Mouse (Mus musculus) limb, embryonic 13.5 days (tissue): ENCODE measurements around the gene Hist1h2ae. TPM values are rescaled to one million over a fixed set of nuclear protein-coding genes. Genes with fewer than 3 reads are reported as not detected.

Source experiments
- microRNA-seq: library from miRNA; unstranded; fragments of <30 nt; microRNA quantifications from one replicate; pipeline ENCODE4, GENCODE M21; 2016
- polyA plus RNA-seq: library from polyadenylated mRNA; unstranded; fragments of >200 nt; fragmentation: Nextera tagmentation; extraction: Ambion mirVana; gene quantifications from 2 replicates; pipeline ENCODE4 v1.2.1, GENCODE M21; 2015

Gene Hist1h2ae
- polyA plus RNA-seq, 1 experiment from 2014 or later, result 115 TPM

Small RNA genes lying within 50 kb of the gene (microRNA-seq; reads per million reads assigned to microRNA genes)
- gene Gm44297 (not detected), gene Gm44359 (not detected), gene Gm44394 (not detected)

Other genes starting within 250 kb of the Hist1h2ae start
- gene Zfp322a, start 202.0 kb downstream of the Hist1h2ae start, polyA plus RNA-seq, result 65.0 and 70.3 TPM in 2 replicates
- 13.4 and 14.8 TPM in 2 replicates for gene Abt1, start 147.4 kb downstream of the Hist1h2ae start, polyA plus RNA-seq
- gene Btn1a1, start 105.3 kb downstream of the Hist1h2ae start, polyA plus RNA-seq, result 0.19 and 0.45 TPM in 2 replicates
- gene Btn2a2, start 82.4 kb downstream of the Hist1h2ae start, polyA plus RNA-seq, result 1.4 and 1.5 TPM in 2 replicates
- gene Hist1h4h, start 40.2 kb downstream of the Hist1h2ae start, polyA plus RNA-seq, result 4.1 and 8.4 TPM in 2 replicates
- 9.3 and 10.0 TPM in 2 replicates for gene Hist1h2af, start 37.3 kb downstream of the Hist1h2ae start, polyA plus RNA-seq
- gene Hist1h3g, start 35.8 kb downstream of the Hist1h2ae start, polyA plus RNA-seq, result 9.8 and 10.9 TPM in 2 replicates
- gene Hist1h2bh, start 27.8 kb downstream of the Hist1h2ae start, polyA plus RNA-seq, result 0.74 and 1.0 TPM in 2 replicates
- gene Hist1h3f, start 27.2 kb downstream of the Hist1h2ae start, polyA plus RNA-seq, result 1.5 and 1.7 TPM in 2 replicates
- 1.0 and 1.9 TPM in 2 replicates for gene Hist1h4f, start 19.6 kb downstream of the Hist1h2ae start, polyA plus RNA-seq
- 0.46 and 0.51 TPM in 2 replicates for gene Hist1h1d, start 18.0 kb downstream of the Hist1h2ae start, polyA plus RNA-seq
- gene Hist1h3e, start 8.9 kb downstream of the Hist1h2ae start, polyA plus RNA-seq, result 8.2 and 8.9 TPM in 2 replicates
- gene Hist1h2bg, start 176 bp upstream of the Hist1h2ae start, polyA plus RNA-seq, result 11.2 and 14.4 TPM in 2 replicates
- 9.1 and 16.5 TPM in 2 replicates for gene Hist1h2bf, start 3.0 kb upstream of the Hist1h2ae start, polyA plus RNA-seq
- gene Hist1h2ad, start 3.2 kb upstream of the Hist1h2ae start, polyA plus RNA-seq, result 1.0 and 3.0 TPM in 2 replicates
- 7.8 and 8.4 TPM in 2 replicates for gene Hist1h3d, start 4.5 kb upstream of the Hist1h2ae start, polyA plus RNA-seq
- gene Hist1h4d, start 10.4 kb upstream of the Hist1h2ae start, polyA plus RNA-seq, result 126 and 130 TPM in 2 replicates
- gene Hist1h2be, start 49.9 kb upstream of the Hist1h2ae start, polyA plus RNA-seq, result 2.0 and 2.5 TPM in 2 replicates
- 19.9 and 21.1 TPM in 2 replicates for gene Hist1h1e, start 51.3 kb upstream of the Hist1h2ae start, polyA plus RNA-seq
- gene Hist1h2ac, start 112.7 kb upstream of the Hist1h2ae start, polyA plus RNA-seq, result 1.00 and 1.3 TPM in 2 replicates
- 35.3 and 35.7 TPM in 2 replicates for gene Hist1h2bc, start 113.0 kb upstream of the Hist1h2ae start, polyA plus RNA-seq
- gene Hist1h1t, start 124.6 kb upstream of the Hist1h2ae start, polyA plus RNA-seq, result 0.36 and 0.43 TPM in 2 replicates
- 9.0 and 10.3 TPM in 2 replicates for gene Hist1h4c, start 127.2 kb upstream of the Hist1h2ae start, polyA plus RNA-seq
- gene Hfe, start 139.6 kb upstream of the Hist1h2ae start, polyA plus RNA-seq, result 5.2 and 5.5 TPM in 2 replicates
- gene Hist1h1c, start 167.6 kb upstream of the Hist1h2ae start, polyA plus RNA-seq, result 22.0 and 23.8 TPM in 2 replicates
- 17.7 and 20.6 TPM in 2 replicates for gene Hist1h3c, start 174.4 kb upstream of the Hist1h2ae start, polyA plus RNA-seq
- 2.2 and 3.1 TPM in 2 replicates for gene Hist1h2bb, start 175.5 kb upstream of the Hist1h2ae start, polyA plus RNA-seq
- 47.8 and 56.8 TPM in 2 replicates for gene Hist1h2ab, start 179.9 kb upstream of the Hist1h2ae start, polyA plus RNA-seq
- 14.7 and 16.3 TPM in 2 replicates for gene Hist1h3b, start 181.0 kb upstream of the Hist1h2ae start, polyA plus RNA-seq
- gene Hist1h4b, start 185.8 kb upstream of the Hist1h2ae start, polyA plus RNA-seq, result 7.2 and 13.5 TPM in 2 replicates
- gene Hist1h4a, start 190.0 kb upstream of the Hist1h2ae start, polyA plus RNA-seq, result 0.65 TPM in 1 of 2 replicates, not detected in the other
- 11.8 and 14.9 TPM in 2 replicates for gene Hist1h3a, start 191.2 kb upstream of the Hist1h2ae start, polyA plus RNA-seq
- 4.3 and 6.0 TPM in 2 replicates for gene Hist1h1a, start 192.4 kb upstream of the Hist1h2ae start, polyA plus RNA-seq
- gene Trim38, start 198.7 kb upstream of the Hist1h2ae start, polyA plus RNA-seq, result not detected in 2 replicates
- not detected in 2 replicates for gene Slc17a2, start 235.8 kb upstream of the Hist1h2ae start, polyA plus RNA-seq